Mouse (Mus musculus) hindbrain, embryonic 11.5 days (tissue): Measurements from ENCODE around the gene Epas1. TPM values are rescaled to one million over a fixed set of nuclear protein-coding genes. Genes with fewer than 3 reads are reported as not detected.

Experiments
- ATAC-seq: fragments of 200-750 bp; cut with Nextera tagmentation; 2 replicates; pipeline ENCODE4 v1.8.0; 2017; ENCODE audit warnings: mild to moderate bottlenecking, moderate TSS enrichment, moderate library complexity; ENCODE audit not compliant: low FRiP score
- DNase-seq: peaks from one replicate; pipeline ENCODE4 v3.0.0-alpha.2; 2015; ENCODE audit warnings: low spot score
- H3K27ac ChIP-seq: fragments of 300-500 bp; sonication (generic); 2 replicates; pipeline ENCODE4 v1.5.1; 2014; ENCODE audit warnings: mild to moderate bottlenecking, low read depth, low read length
- H3K27me3 ChIP-seq: fragments of 300-500 bp; sonication (generic); 2 replicates; pipeline ENCODE4 v1.6.1; 2014; ENCODE audit warnings: mild to moderate bottlenecking, low read length, moderate library complexity, mixed read lengths; ENCODE audit not compliant: control insufficient read depth, insufficient read depth
- H3K36me3 ChIP-seq: fragments of 300-500 bp; sonication (generic); 2 replicates; pipeline ENCODE4 v1.6.1; 2014; ENCODE audit warnings: mild to moderate bottlenecking, low read length, moderate library complexity, mixed read lengths; ENCODE audit not compliant: control insufficient read depth, insufficient read depth
- H3K4me1 ChIP-seq: fragments of 300-500 bp; sonication (generic); replicated peaks from 2 replicates; pipeline ENCODE4 v1.6.1; 2014; ENCODE audit warnings: low read length, mixed read lengths; ENCODE audit not compliant: control insufficient read depth, insufficient read depth
- H3K4me2 ChIP-seq: fragments of 300-500 bp; sonication (generic); replicated peaks from 2 replicates; pipeline ENCODE4 v1.6.1; 2014; ENCODE audit warnings: mild to moderate bottlenecking, low read depth, low read length
- H3K4me3 ChIP-seq: fragments of 300-500 bp; sonication (generic); 2 replicates; pipeline ENCODE4 v1.5.1; 2014; ENCODE audit warnings: low read depth, low read length
- H3K9ac ChIP-seq: fragments of 300-500 bp; sonication (generic); 2 replicates; pipeline ENCODE4 v1.6.1; 2014; ENCODE audit warnings: low read depth, low read length
- H3K9me3 ChIP-seq: fragments of 300-500 bp; sonication (generic); 2 replicates; pipeline ENCODE4 v1.6.1; 2016; ENCODE audit warnings: low read length; ENCODE audit not compliant: control insufficient read depth
- WGBS: fragments of 180-500 bp; shearing (Covaris S2); extraction: QIAGEN DNeasy Blood & Tissue Kit; methylation state at CpG from one replicate; pipeline ENCODE4 v1.1.7; 2014; 5-methylcytosine and 5-hydroxymethylcytosine counted together
- polyA plus RNA-seq: library from polyadenylated mRNA; unstranded; fragments of >200 nt; fragmentation: Nextera tagmentation; extraction: Ambion mirVana; gene quantifications from 2 replicates; pipeline ENCODE4 v1.2.1, GENCODE M21; 2014

Gene Epas1
- polyA plus RNA-seq, 1 experiment from 2014 or later: 6.4 TPM

- no peak for ATAC-seq
- WGBS: 80% methylated on average over 7 of the region's 7 CpGs
- H3K4me1 ChIP-seq: no peaks in the 10 kb centered on the region
Observed at GRCm38 (mm10) chr17:86726480-86726879, 27.0 kb upstream of the Epas1 start.

GRCm38 (mm10) chr17:86727031-86727430 lies 26.5 kb upstream of the Epas1 start:
- Histone ChIP-seq H3K27ac (no peak overlapping the region), H3K4me2 (no peak overlapping the region)

More at GRCm38 (mm10) chr17:86726480-86726879, 27.0 kb upstream of the Epas1 start:
- Histone ChIP-seq H3K4me3 (no peak overlapping the region), H3K9me3 (no peaks in the 10 kb centered on the region), H3K36me3 (no peaks in the 10 kb centered on the region), H3K4me2 (no peak overlapping the region), H3K27ac (no peak overlapping the region), H3K27me3 (no peaks in the 10 kb centered on the region), H3K9ac (no peak overlapping the region)
- DNase-seq: no peak

GRCm38 (mm10) chr17:86731273-86731672 lies 22.2 kb upstream of the Epas1 start:
- Histone ChIP-seq H3K27ac (no peak overlapping the region), H3K27me3 (no peaks in the 10 kb centered on the region), H3K4me3 (no peak overlapping the region), H3K4me1 (no peaks in the 10 kb centered on the region), H3K9me3 (no peaks in the 10 kb centered on the region), H3K9ac (no peak overlapping the region), H3K4me2 (no peak overlapping the region), H3K36me3 (no peaks in the 10 kb centered on the region)
- no peak for ATAC-seq
- 81% methylated on average over 6 of the region's 6 CpGs for WGBS
- no peak for DNase-seq

More at GRCm38 (mm10) chr17:86727031-86727430, 26.5 kb upstream of the Epas1 start:
- no peak overlapping the region for H3K4me3 ChIP-seq
- DNase-seq: no peak
- H3K36me3 ChIP-seq: no peaks in the 10 kb centered on the region
- WGBS: 91% methylated on average over 7 of the region's 7 CpGs
- H3K9ac ChIP-seq: no peak overlapping the region
- no peaks in the 10 kb centered on the region for H3K4me1 ChIP-seq
- no peak for ATAC-seq
- no peaks in the 10 kb centered on the region for H3K27me3 ChIP-seq
- H3K9me3 ChIP-seq: no peaks in the 10 kb centered on the region

- Histone ChIP-seq H3K27ac (no peak overlapping the region), H3K9ac (no peak overlapping the region), H3K36me3 (no peaks in the 10 kb centered on the region), H3K9me3 (no peaks in the 10 kb centered on the region), H3K4me3 (no peak overlapping the region), H3K4me2 (0 out of 2 replicates have a peak overlapping the region, but pooled peaks have one; percentile 8), H3K27me3 (no peaks in the 10 kb centered on the region), H3K4me1 (no peaks in the 10 kb centered on the region)
- ATAC-seq (peak; percentile 56), DNase-seq (peak; percentile 58)
- 4% methylated on average over 11 of the region's 11 CpGs for WGBS
Observed at GRCm38 (mm10) chr17:86732024-86732423, 21.5 kb upstream of the Epas1 start.

GRCm38 (mm10) chr17:86732522-86732921 lies 21.0 kb upstream of the Epas1 start:
- ATAC-seq (no peak), DNase-seq (no peak)
- no peak overlapping the region for H3K4me3 ChIP-seq
- no peak overlapping the region for H3K4me2 ChIP-seq
- H3K27ac ChIP-seq: no peak overlapping the region
- H3K9ac ChIP-seq: no peak overlapping the region
- no peaks in the 10 kb centered on the region for H3K9me3 ChIP-seq
- no peaks in the 10 kb centered on the region for H3K27me3 ChIP-seq
- H3K36me3 ChIP-seq: no peaks in the 10 kb centered on the region
- WGBS: 50% methylated on average over 1 of the region's 1 CpGs
- H3K4me1 ChIP-seq: no peaks in the 10 kb centered on the region

- 76% methylated on average over 4 of the region's 4 CpGs for WGBS
- no peaks in the 10 kb centered on the region for H3K9me3 ChIP-seq
- no peak overlapping the region for H3K4me2 ChIP-seq
- H3K9ac ChIP-seq: no peak overlapping the region
- no peak for DNase-seq
- no peak overlapping the region for H3K27ac ChIP-seq
- H3K36me3 ChIP-seq: no peaks in the 10 kb centered on the region
- ATAC-seq: no peak
- no peak overlapping the region for H3K4me3 ChIP-seq
- H3K4me1 ChIP-seq: no peaks in the 10 kb centered on the region
- H3K27me3 ChIP-seq: no peaks in the 10 kb centered on the region
Observed at GRCm38 (mm10) chr17:86733644-86734043, 19.9 kb upstream of the Epas1 start.

GRCm38 (mm10) chr17:86738477-86738876 lies 15.0 kb upstream of the Epas1 start:
- no peak overlapping the region for H3K27ac ChIP-seq
- WGBS: 83% methylated on average over 6 of the region's 6 CpGs
- no peak overlapping the region for H3K4me2 ChIP-seq
- H3K4me1 ChIP-seq: no peaks in the 10 kb centered on the region
- DNase-seq (no peak), ATAC-seq (no peak)
- no peaks in the 10 kb centered on the region for H3K27me3 ChIP-seq
- H3K9me3 ChIP-seq: no peaks in the 10 kb centered on the region
- H3K36me3 ChIP-seq: no peaks in the 10 kb centered on the region
- no peak overlapping the region for H3K4me3 ChIP-seq
- H3K9ac ChIP-seq: no peak overlapping the region

GRCm38 (mm10) chr17:86743351-86743941 lies 10.1 kb upstream of the Epas1 start:
- 85% methylated on average over 7 of the region's 7 CpGs for WGBS
- no peak for DNase-seq
- Histone ChIP-seq H3K9ac (no peak overlapping the region), H3K36me3 (no peaks in the 10 kb centered on the region), H3K9me3 (no peaks in the 10 kb centered on the region), H3K4me1 (no peaks in the 10 kb centered on the region), H3K27me3 (no peaks in the 10 kb centered on the region), H3K27ac (no peak overlapping the region), H3K4me2 (no peak overlapping the region), H3K4me3 (no peak overlapping the region)
- no peak for ATAC-seq

- Histone ChIP-seq H3K36me3 (no peaks in the 10 kb centered on the region), H3K4me1 (no peaks in the 10 kb centered on the region), H3K9me3 (no peaks in the 10 kb centered on the region), H3K9ac (no peak overlapping the region), H3K27ac (no peak overlapping the region), H3K4me2 (no peak overlapping the region), H3K27me3 (no peaks in the 10 kb centered on the region), H3K4me3 (no peak overlapping the region)
- DNase-seq (no peak), ATAC-seq (no peak)
- WGBS: 37% methylated on average over 6 of the region's 6 CpGs
Observed at GRCm38 (mm10) chr17:86744943-86745342, 8.6 kb upstream of the Epas1 start.
